Mouse (Mus musculus) telencephalon, adult 2 months (tissue): ENCODE data around the gene Gm21317.
"Not testable (repeated sequence)": the region's sequence is repeated elsewhere in the genome, so short reads cannot be mapped to it uniquely, and the experiment has no call there.

ENCODE experiments used
- DNase-seq: peaks from one replicate; pipeline ENCODE4 v3.0.0-alpha.2; 2011; ENCODE audit warnings: low read depth, low spot score

Gm21317 gene

GRCm38 (mm10) chrY:82224927-82225326 is at the start of gene Gm21317:
Gm21317 (plus strand) TSS chrY:82225227.
- not testable (repeated sequence) for DNase-seq
